Mouse (Mus musculus) activated CD4-positive, CD25-positive, alpha-beta regulatory T cell, adult 4 months (primary cell): Measurements from ENCODE around the gene Alpi. TPM values are rescaled to one million over a fixed set of nuclear protein-coding genes. Genes with fewer than 3 reads are reported as not detected.

Experiments used
- ATAC-seq: one replicate; pipeline ENCODE4 v1.8.0; 2017
- polyA plus RNA-seq, 2 experiments: library from polyadenylated mRNA; unstranded; fragments of 100-300 nt; shearing (Covaris generic); gene quantifications; one replicate each; pipeline ENCODE4 v1.2.1; 2017

The Alpi gene
- not detected for polyA plus RNA-seq

DNA sequence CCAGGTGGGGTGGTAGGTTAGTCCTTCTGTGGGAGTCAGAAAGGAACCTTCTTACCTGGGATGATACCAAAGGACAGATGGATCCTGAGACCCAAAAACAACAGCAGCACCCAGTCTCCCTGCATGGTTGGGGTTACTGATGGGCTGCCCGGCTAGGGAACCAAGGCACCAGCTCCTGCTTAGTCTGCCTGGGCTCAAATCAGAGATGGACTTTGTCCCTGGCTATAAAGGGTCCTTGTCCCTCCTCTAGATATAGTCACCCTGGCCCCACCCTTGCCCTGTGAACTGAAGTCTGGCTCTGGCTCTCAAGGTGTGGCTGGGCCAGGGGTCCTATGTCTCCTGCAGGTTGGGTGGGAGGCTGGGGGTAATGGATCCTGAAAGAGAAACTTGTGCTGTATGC, at the start of gene Alpi:
Alpi (minus strand) TSS at position 196 of the 400 bp plus-strand sequence.
- ATAC-seq = no peak

DNA sequence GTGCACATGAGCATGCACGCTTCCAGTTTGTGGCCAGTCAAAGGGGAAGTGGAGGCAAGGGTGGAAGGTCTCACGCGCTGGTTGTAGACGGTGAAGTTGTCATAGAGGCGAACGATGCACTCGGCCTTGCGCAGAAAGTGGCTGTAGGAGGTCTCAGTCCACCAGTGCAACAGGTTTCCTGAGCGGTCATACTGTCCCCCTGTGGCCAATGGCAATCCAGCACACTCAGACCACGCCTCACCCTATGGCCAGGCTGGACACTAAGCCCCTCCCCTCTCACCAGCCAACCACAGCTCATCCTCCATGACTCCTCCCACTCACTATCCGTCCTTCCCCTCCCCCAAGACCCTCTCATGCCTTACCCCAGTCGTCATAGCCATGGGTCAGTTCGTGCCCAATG, 48.0 kb upstream of the Alpi start:
- ATAC-seq = no peak

DNA sequence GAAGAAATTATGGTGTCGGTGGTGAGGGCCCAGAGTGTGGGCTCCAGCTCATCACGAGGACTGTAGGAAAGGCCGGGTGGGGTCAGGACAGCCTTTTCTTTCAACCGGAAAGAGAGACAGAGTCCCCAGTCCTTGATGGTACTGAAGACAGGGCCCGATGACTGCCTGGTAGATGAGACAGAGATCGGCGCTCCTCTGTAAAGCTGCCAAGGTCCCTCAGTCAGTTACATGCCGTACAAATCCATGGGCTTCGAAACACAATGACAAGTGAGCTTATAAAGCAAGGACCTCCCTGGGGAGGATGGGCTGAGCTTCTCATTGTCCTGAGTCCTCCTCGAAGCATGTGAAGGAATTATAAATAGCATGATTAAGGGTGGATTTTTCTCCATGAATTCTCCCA, 41.7 kb upstream of the Alpi start:
- no peak for ATAC-seq

DNA sequence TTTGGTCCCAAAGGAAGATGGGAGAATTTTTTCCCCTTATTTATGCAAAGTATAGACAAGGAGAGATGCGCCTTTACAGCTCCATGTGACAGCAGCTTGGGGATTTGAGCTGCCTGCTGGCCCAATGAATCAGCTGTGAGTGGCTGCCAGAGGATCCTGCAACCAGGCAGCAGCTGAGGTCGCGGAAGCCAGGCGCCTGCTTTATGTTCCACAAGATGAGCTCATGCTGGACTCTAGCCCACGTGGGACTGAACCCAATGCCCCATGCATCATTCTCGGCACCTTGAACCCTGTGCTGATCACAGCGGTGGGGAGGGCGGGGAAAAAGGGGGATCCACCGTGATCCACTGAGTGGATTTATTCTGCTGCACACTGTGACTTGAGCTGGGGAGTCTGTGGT, 41.0 kb upstream of the Alpi start:
- no peak for ATAC-seq

DNA sequence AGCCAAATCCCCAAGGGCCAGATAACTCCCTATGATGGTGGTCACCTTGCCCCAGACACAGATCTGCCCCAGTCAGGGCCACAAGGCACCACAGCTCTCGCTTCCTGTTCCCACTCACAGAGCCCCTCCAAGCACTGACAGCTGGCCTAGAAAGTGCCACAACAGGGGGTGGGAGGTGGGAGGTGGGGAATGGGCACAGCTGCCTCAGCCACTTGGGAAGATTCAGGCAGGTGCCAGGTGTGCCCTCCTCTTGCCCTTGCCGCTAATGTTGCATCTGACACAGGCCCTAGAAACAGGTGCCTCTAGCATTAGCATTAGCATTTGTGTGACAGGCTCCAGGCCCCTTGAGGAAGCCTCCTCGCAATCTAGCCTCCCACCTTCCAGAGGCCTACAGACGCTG, 40.1 kb upstream of the Alpi start:
- no peak for ATAC-seq

DNA sequence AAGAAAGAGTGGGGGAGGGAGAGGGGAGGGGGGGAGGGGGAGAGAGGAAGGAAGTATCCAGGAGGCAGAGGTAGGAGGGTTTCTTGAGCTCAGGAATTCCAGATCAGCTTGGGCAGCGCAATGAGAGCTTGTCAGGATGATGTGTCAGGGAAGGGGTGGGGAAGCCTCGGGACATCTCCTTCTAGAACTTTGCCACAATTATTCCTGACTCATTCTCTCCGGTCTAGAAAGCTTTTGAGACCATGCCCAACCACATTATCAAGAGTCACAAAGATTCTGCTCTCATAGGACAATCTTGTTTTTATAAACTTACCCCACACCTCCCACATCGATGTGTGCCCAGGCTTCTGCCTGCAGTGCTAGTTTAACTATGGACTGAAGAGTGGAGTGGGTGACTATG, 30.4 kb upstream of the Alpi start:
- no peak for ATAC-seq

DNA sequence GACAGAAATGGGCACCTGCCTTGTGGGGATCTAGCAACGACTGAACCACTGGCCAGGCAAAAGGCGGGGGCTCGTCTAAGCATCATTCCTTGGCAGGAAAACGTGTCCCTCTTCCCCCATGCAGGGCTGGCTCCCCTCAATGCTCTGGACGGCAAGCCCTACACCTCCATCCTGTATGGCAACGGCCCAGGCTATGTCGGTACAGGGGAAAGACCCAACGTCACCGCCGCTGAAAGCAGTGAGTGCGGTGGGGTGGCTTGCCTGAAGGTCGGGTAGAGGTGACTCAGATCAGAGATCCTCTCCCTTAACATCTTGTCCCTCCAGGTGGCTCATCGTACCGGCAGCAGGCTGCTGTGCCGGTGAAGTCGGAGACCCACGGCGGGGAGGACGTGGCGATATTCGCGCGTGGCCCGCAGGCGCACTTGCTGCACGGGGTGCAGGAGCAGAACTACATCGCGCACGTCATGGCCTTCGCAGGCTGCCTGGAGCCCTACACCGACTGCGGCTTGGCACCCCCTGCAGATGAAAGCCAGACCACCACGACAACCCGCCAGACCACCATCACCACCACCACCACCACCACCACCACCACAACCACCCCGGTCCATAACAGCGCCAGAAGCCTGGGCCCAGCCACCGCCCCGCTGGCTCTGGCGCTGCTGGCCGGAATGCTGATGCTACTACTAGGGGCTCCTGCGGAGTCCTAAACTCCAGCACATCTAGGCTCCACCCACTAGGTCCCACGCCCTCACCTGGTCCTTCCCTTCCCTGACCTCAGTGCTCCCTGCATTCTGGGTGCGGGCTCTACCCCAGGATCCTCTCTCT, 26.0 kb upstream of the Alpi start:
- ATAC-seq = no peak

DNA sequence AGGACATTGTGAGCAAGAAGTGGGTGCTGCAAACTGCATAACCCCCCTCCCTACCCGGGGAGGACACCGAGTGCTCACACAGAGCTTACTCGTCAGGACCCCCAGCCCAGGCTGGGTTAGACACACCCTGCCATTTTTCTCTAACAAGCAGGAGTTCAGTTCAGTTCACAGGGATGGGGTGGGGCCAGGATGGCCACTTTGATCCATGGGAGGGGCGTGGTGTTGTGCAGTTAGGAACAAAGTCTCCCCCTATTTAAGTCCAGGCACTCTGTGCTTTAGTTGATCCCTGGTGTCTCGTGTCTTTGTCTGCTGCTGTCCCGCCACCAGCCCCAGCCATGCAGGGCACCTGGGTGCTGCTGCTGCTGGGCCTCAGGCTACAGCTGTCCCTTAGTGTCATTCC, 23.3 kb upstream of the Alpi start, which contains the start of gene Akp3:
Akp3 (plus strand) TSS at position 301 of the 400 bp plus-strand sequence.
- no peak for ATAC-seq

DNA sequence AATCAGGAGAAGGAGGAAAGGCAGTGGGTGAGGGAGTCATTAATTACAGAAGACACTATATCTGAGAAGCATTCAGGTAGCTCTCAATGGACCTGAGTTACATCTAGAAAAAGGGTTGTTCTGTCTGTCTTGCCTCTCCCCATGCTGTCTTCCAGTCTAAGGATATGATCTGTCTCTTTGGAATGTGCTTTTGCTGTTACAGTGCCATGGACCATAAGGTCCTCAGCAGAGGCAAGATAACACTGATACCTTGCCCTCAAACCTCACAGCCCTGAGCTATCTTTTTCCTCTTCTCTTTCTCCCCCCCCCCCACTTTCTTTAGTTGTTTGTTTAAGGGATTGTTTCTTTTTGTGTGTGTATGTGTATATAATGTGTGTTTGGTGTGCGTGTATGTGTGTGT, 13.4 kb upstream of the Alpi start:
- no peak for ATAC-seq

DNA sequence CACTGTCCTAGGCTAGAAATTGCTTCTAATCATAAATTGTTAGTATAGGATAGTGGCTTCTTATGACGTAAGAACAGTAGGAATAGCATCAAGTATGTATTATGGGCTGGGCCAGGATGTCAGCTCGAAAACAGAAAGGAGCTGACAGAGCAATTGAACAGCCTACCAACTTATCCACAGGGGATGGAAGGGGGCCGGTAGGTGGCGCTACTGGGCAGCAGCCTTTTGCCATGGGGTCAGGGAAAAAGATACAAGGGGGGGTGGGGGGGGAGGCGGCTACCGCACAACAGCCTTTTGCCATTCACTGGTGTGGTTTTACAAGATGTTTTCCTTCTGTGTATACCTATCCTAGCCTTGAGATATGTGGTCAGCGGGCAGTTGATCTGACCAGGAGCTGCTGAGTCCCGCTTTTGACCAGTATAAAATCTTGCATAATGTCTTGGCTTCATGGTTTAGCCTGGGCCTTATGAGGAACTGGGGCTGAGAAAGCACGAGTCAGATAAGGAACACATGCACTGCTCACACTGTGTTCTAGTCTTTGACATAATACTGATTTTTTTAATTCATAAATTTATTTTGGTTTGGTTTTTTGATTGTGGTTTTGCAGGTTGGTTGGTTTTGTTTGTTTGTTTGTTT, 10.4 kb upstream of the Alpi start:
- no peak for ATAC-seq

DNA sequence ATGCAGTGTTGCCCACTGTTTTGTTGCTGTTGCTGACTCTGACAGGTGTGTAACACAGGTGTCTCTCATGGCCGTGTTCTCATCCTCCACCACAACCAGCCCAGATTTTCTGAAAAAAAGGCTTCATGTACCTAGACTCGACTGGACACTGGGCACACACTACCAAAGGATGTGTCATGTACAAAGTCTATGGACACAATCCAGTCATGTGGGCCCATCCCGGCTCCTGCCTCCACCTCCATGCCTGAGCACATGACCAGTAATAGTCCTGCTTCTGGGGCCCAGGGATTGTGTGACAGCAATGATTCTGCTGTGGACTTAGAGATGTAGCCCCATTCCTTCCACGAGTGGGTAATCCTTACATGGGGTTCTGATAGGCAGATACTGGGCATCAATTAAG, 7.2 kb upstream of the Alpi start:
- ATAC-seq = no peak

DNA sequence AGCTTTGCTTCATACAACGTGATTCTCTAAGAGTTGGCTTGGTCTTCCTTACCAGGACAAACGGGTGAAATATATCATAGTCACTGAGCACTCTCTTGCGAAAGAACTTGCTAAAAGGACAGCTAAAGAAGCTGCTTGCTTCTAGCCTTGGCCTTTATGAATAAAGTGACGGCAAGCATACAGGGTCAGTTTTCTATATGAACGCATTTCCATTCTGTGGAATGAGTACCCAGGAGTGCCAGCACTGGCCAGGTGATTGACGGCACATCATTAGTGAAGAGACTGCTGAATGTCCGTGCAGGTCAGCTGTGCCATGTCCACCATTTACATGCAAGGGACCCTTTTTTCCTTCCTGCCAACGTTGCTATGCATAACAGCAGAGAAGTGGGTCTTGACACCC, 5.1 kb upstream of the Alpi start:
- ATAC-seq = no peak

DNA sequence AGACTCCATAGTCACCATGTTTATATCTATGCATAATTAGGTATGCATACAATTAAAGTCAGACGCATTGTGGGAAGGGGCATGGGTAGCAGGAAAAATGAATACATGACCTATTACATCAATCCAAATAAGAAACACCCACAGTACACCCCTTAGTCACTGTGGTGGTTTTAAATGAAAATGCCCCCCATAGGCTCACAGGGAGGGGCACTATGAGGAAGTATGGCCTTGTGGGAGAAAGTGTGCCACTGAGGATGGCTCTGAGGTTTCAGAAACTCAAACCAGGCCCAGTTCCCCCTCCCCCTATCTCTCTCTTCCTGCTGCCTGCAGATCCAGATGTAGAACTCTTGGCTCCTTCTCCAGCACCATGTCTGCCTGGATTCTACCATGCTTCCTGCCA, 2.5 kb upstream of the Alpi start:
- no peak for ATAC-seq

DNA sequence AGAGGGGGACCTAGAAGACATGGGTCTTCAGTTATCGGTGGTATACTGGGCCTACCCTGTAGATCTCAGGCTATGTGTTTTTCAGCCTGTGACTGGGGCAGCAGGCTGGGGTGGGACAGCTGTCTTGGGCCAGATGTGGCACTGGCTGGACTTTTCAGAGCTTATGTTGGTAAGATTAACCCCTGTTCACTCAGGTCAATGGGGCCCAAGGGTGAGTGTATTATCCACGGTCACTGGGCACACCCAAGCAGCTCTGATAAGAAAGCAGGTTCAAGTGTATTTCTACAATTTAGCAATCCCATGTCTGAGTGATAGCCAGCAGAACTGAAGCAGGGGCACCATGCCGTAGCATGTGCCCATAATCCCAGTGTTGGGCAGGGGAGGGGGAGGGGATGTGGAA, 708 bp upstream of the Alpi start:
- no peak for ATAC-seq

DNA sequence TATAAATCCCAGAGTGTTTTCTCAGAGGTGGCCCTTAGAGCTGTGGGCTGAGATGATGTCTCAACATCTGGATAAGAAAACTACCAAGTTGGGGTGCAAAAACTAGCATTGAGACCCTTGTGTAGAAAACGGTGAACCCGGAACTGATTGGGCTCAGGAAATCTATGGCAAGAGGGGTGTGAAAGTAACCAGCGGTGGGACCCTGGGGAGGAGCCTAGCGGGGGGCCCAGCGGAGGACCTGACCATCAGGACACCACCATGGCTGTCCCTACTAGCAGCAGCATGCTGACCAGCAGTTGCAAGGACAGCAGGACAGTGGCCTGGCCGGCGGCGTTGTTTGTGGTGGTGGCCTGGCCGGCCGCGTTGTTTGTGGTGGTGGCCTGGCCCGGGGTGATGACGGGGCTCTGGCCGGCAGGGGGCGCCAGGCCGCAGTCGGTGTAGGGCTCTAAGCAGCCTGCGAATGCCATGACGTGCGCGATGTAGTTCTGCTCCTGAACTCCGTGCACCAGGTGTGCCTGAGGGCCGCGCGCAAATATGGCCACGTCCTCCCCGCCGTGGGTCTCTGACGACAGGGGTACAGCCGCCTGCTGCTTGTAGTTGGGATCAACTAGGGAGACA, 2.9 kb downstream of the Alpi start:
- no peak for ATAC-seq

DNA sequence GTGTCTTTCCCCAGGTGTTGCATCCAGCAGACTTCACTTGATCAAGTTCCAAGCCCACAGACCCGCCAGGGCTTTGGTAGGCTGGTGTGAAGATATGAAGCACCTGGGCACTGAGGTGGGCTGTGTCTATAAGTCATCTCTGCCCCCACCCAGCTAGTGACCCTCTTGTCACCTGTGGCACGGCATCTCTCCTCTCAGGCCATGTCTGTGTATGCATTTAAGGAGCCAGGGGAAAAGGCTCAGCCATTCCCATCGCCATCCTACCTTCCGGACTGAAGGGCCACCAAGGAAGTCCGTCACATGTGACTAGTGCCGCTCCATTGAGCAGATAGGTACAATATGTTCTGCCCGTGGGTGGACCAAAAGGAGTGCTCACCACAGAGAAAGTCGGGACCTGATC, 5.8 kb downstream of the Alpi start:
- ATAC-seq = no peak

DNA sequence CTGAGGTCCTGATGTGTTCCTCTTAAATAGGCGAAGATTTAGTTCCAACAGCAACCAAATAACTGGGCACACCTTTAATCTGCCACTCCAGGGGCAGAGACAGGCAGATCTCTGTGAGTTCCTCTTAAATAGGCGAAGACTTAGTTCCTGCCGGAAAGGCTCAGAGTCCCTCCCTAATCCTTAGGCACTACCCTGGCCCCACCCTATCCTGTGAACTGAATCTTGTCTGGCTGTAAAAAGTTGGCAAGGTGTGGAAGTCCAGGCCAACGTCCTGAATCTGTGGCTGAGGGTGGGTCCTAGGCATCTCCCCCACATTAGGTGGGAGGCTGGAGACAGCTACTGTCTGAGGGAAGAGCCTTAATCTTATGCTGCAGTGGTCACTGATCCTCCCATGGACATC, 11.6 kb downstream of the Alpi start, which contains the start of gene Alppl2:
Alppl2 (minus strand) TSS at position 101 of the 400 bp plus-strand sequence.
- no peak for ATAC-seq

DNA sequence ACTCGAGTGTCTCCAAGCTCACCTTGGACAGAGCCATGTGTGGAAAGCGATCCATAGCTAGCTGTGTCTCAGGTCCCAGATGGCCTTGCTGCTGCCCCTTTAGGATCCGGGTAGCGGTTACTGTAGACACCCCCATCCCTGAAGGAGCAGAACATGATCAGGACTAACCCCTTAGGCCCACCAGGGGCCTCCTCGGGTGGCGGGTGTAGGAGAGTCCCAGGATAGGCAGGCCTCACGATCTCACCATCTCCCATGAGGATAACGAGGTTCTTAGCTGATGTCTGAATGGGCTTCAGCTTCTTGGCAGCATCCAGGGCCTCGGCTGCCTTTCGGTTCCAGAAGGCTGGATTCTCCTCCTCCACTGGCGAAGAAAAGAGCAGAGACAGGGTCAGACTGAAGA, 12.2 kb downstream of the Alpi start:
- ATAC-seq = no peak

DNA sequence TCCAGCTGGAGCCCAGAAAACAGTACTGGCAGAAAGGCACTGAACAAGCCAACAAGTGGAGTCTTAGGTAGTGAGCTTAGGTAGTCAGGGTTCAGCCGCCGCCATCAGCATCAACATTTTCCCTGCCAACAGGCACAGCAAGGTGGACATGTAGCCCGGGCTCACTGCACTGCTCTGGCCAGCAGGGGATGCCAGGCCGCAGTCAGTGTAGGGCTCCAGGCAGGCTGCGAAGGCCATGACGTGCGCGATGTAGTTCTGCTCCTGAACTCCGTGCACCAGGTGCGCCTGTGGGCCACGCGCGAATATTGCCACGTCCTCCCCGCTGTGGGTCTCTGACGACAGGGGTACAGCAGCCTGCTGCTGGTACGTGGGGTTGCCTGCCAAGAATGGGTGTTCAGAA, 14.4 kb downstream of the Alpi start:
- no peak for ATAC-seq

DNA sequence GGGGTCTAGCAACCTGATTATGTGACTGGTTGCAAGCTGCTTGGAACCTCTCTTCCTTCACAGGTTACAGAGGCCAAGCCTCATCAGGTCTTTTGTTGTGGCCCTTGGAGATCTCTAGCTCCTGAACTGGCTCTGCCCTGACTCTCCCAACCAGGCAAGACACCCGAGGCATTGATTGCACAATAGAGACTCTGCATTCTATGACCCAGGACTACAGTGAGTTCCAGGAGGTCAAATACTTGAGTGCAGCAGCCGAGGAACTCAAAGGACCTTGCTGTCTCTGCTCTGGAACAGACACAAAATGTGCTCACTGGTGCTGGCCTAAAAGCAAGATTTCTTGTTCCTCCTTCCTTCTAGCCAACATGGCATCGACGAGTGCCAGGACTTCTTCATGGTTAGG, 15.2 kb downstream of the Alpi start:
- no peak for ATAC-seq

DNA sequence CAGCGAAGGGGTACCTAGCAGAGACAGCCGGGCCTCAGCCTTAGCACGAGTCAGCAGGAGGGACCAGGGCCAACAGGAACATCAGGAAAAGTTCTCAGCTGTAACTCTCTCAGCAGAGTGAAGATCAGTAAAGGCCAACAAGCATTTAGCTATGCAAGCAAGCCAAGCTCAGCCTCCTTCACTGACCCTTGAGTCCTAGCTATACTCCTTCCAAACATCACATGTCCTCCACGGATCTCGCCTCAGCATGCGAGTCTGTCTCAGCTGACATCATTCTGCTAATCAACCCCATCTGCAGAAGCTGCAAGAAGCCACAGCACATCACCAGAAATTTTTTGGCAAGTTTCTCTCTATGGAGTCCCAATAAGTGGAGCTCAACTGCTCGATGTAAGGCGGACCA, 27.6 kb downstream of the Alpi start:
- no peak for ATAC-seq

DNA sequence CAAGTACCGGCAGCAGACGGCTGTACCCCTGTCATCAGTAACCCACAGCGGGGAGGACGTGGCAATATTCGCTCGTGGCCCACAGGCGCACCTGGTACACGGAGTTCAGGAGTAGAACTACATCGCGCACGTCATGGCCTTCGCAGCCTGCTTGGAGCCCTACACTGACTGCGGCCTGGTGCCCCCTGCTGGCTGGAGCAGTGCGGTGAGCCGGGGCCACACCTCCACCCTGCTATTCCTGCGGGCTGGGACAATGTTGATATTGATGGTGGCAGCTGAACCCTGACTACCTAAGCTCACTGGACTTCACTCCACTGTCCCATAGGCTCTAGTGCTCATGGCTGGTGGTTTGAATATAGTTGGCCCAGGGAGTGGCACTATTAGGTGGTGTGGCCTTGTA, 30.7 kb downstream of the Alpi start:
- ATAC-seq = no peak

DNA sequence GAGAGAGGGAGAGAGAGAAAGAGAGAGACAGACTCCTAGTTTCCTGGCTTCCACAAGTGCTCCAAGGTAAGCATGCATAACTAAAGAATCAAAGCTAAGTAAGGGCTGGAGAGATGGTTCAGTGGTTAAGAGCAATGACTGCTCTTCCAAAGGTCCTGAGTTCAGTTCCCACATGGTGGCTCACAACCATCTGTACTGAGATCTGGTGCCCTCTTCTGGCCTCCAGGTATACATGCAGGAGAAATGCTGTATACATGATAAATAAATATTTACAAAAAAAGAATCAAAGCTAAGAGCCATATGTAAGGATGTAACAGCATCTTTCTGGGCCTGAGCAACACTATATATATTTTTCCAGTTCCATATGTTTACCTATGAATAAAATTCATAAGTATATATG, 40.5 kb downstream of the Alpi start:
- ATAC-seq = no peak
